Mouse (Mus musculus) MEL (cell line): ENCODE measurements at regions not wholly inside any gene's neighbourhood (a gene's known extent, or its start where the extent isn't known, plus 50 kb on each side); places are given as distances from the start of the nearest gene placed in this dataset.

Experiments
- DNase-seq: peaks from one replicate; pipeline ENCODE4 v3.0.0; 2011; ENCODE audit warnings: low read depth, low spot score
- H3K27ac ChIP-seq: 2 replicates; pipeline ENCODE4 v1.5.1; 2012; ENCODE audit warnings: low read depth, mild to moderate bottlenecking, control low read depth, low read length, moderate library complexity; ENCODE audit not compliant: control insufficient read depth
- H3K27me3 ChIP-seq, 2 experiments: fragments of 150-350 bp in 1 of 2; sonication (generic) in 1 of 2; 2 replicates each; pipeline ENCODE4 v1.6.1; 2012; ENCODE audit warnings: low read length in 2 of 2, mild to moderate bottlenecking in 2 of 2, improper control_type of control experiment in 1 of 2, moderate library complexity in 1 of 2; ENCODE audit not compliant: insufficient read depth in 2 of 2, control insufficient read depth in 1 of 2
- H3K36me3 ChIP-seq, 2 experiments: 2 replicates each; pipeline ENCODE4 v1.6.1; 2012 to 2014; ENCODE audit warnings: low read length in 2 of 2, improper control_type of control experiment in 1 of 2, inconsistent platforms in 1 of 2, mild to moderate bottlenecking in 1 of 2; ENCODE audit not compliant: insufficient read depth in 2 of 2, control insufficient read depth in 1 of 2
- H3K4me1 ChIP-seq, 2 experiments: fragments of 150-350 bp in 1 of 2; sonication (generic) in 1 of 2; 2 replicates each; pipeline ENCODE4 v1.6.1; 2012; ENCODE audit warnings: low read length in 2 of 2, improper control_type of control experiment in 1 of 2, mild to moderate bottlenecking in 1 of 2; ENCODE audit not compliant: insufficient read depth in 2 of 2, control insufficient read depth in 1 of 2
- H3K4me3 ChIP-seq, 2 experiments: fragments of 150-350 bp in 1 of 2; sonication (generic) in 1 of 2; 2 replicates each; pipeline ENCODE4 v1.5.1; 2012; ENCODE audit warnings: low read depth in 2 of 2, low read length in 2 of 2, mild to moderate bottlenecking in 2 of 2, moderate library complexity in 2 of 2, control low read depth in 1 of 2, improper control_type of control experiment in 1 of 2; ENCODE audit not compliant: control insufficient read depth in 1 of 2, insufficient read depth in 1 of 2
- H3K79me2 ChIP-seq: 2 replicates; pipeline ENCODE4 v1.6.1; 2012; ENCODE audit warnings: mild to moderate bottlenecking, low read length, moderate library complexity; ENCODE audit not compliant: control insufficient read depth, poor library complexity, insufficient read depth
- H3K9ac ChIP-seq: 2 replicates; pipeline ENCODE4 v1.6.1; 2012; ENCODE audit warnings: low read depth, mild to moderate bottlenecking, control low read depth, low read length, moderate library complexity; ENCODE audit not compliant: control insufficient read depth, poor library complexity, severe bottlenecking
- H3K9me3 ChIP-seq: fragments of 150-350 bp; sonication (generic); replicated peaks from 2 replicates; pipeline ENCODE4 v1.6.1; 2012; ENCODE audit warnings: mild to moderate bottlenecking, low read length, improper control_type of control experiment, moderate library complexity; ENCODE audit not compliant: insufficient read depth
- BHLHE40 ChIP-seq: IDR thresholded peaks from 2 replicates; pipeline ENCODE4 v1.6.1; 2012; ENCODE audit warnings: low read depth, mild to moderate bottlenecking, inconsistent platforms, low read length, improper control_type of control experiment, borderline replicate concordance
- CHD1 ChIP-seq: IDR thresholded peaks from 2 replicates; pipeline ENCODE4 v1.6.1; 2012; ENCODE audit warnings: low read depth, mild to moderate bottlenecking, inconsistent platforms, low read length, improper control_type of control experiment
- CHD2 ChIP-seq: IDR thresholded peaks from 2 replicates; pipeline ENCODE4 v1.6.1; 2011; ENCODE audit warnings: low read length, improper control_type of control experiment
- E2F4 ChIP-seq: IDR thresholded peaks from 2 replicates; pipeline ENCODE4 v1.6.1; 2011; ENCODE audit warnings: low read depth, low read length, improper control_type of control experiment, borderline replicate concordance
- GABPA ChIP-seq: IDR thresholded peaks from 2 replicates; pipeline ENCODE4 v1.6.1; 2012; ENCODE audit warnings: low read depth, mild to moderate bottlenecking, inconsistent platforms, low read length, improper control_type of control experiment, moderate library complexity
- MAZ ChIP-seq: IDR thresholded peaks from 2 replicates; pipeline ENCODE4 v1.6.1; 2012; ENCODE audit warnings: low read depth, mild to moderate bottlenecking, inconsistent platforms, low read length, improper control_type of control experiment
- MEF2A ChIP-seq: IDR thresholded peaks from 2 replicates; pipeline ENCODE4 v1.6.1; 2014; ENCODE audit warnings: low read depth, mild to moderate bottlenecking, inconsistent platforms, low read length, improper control_type of control experiment; ENCODE audit not compliant: poor library complexity, insufficient replicate concordance, severe bottlenecking; ENCODE audit errors: extremely low read depth
- MYB ChIP-seq: IDR thresholded peaks from 2 replicates; pipeline ENCODE4 v1.6.1; 2011; ENCODE audit warnings: mild to moderate bottlenecking, low read depth, low read length, improper control_type of control experiment
- MYC ChIP-seq: IDR thresholded peaks from 2 replicates; pipeline ENCODE4 v1.6.1; 2011; ENCODE audit warnings: low read depth, mild to moderate bottlenecking, low read length, improper control_type of control experiment, moderate library complexity
- NELFE ChIP-seq: IDR thresholded peaks from 2 replicates; pipeline ENCODE4 v1.6.1; 2011; ENCODE audit warnings: low read depth, low read length, improper control_type of control experiment
- NRF1 ChIP-seq: IDR thresholded peaks from 2 replicates; pipeline ENCODE4 v1.6.1; 2014; ENCODE audit warnings: low read depth, mild to moderate bottlenecking, inconsistent platforms, low read length, improper control_type of control experiment, moderate library complexity; ENCODE audit not compliant: poor library complexity, insufficient read depth, severe bottlenecking
- POLR2A ChIP-seq, 2 experiments: IDR thresholded peaks; 2 replicates each; pipeline ENCODE4 v1.6.1; 2011 to 2012; ENCODE audit warnings: low read length in 2 of 2, mild to moderate bottlenecking in 2 of 2, control low read depth in 1 of 2, improper control_type of control experiment in 1 of 2, low read depth in 1 of 2, moderate library complexity in 1 of 2; ENCODE audit not compliant: control insufficient read depth in 1 of 2, insufficient read depth in 1 of 2, poor library complexity in 1 of 2
- POLR2AphosphoS2 ChIP-seq: IDR thresholded peaks from 2 replicates; pipeline ENCODE4 v1.6.1; 2011; ENCODE audit warnings: low read length, improper control_type of control experiment
- RAD21 ChIP-seq: IDR thresholded peaks from 2 replicates; pipeline ENCODE4 v1.6.1; 2011; ENCODE audit warnings: mild to moderate bottlenecking, low read depth, low read length, improper control_type of control experiment
- RCOR1 ChIP-seq: IDR thresholded peaks from 2 replicates; pipeline ENCODE4 v1.6.1; 2012; ENCODE audit warnings: low read depth, mild to moderate bottlenecking, inconsistent platforms, low read length, improper control_type of control experiment
- TBP ChIP-seq: IDR thresholded peaks from 2 replicates; pipeline ENCODE4 v1.8.0; 2011; ENCODE audit warnings: low read depth, low read length, improper control_type of control experiment
- TCF12 ChIP-seq: IDR thresholded peaks from 2 replicates; pipeline ENCODE4 v1.6.1; 2014; ENCODE audit warnings: low read depth, mild to moderate bottlenecking, inconsistent platforms, low read length, improper control_type of control experiment, moderate library complexity
- USF1 ChIP-seq: IDR thresholded peaks from 2 replicates; pipeline ENCODE4 v1.6.1; 2014; ENCODE audit warnings: low read depth, mild to moderate bottlenecking, inconsistent platforms, low read length, improper control_type of control experiment, moderate library complexity
- ZMIZ1 ChIP-seq: IDR thresholded peaks from 2 replicates; pipeline ENCODE4 v1.6.1; 2012; ENCODE audit warnings: low read depth, mild to moderate bottlenecking, inconsistent platforms, low read length, improper control_type of control experiment, moderate library complexity
- ZNF384 ChIP-seq: IDR thresholded peaks from 2 replicates; pipeline ENCODE4 v1.6.1; 2012; ENCODE audit warnings: low read depth, mild to moderate bottlenecking, inconsistent platforms, low read length, improper control_type of control experiment

DNA sequence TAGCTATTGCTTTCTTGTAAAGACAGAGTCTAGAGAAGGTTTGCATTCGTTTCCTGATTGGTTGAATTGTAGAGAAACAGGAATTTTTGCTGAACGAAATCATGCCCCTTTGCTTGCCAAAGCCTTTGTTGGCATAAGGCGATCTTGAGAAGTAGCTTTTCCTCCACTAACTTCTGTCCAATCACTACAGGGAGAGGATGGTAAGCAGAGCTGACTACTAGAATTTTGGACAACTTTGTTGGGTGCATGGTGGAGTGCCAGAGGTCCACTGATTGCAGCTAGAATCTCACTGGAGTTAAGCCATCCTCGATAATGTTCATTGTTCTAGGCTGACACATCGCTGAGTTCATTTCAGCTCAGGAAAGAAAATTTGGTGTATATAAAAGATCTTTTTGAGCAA, 131.1 kb upstream of the Nabp1 start:
- Histone ChIP-seq H3K36me3 (no peaks in the 10 kb centered on the region), H3K9ac (no peak overlapping the region), H3K4me1 (no peaks in the 10 kb centered on the region), H3K4me3 (no peak overlapping the region), H3K27me3 (no peaks in the 10 kb centered on the region; a peak in 1 of 4 replicates), H3K9me3 (no peaks in the 10 kb centered on the region), H3K79me2 (no peaks in the 10 kb centered on the region), H3K27ac (no peak overlapping the region)
- DNase-seq = no peak
- no peak for TF ChIP-seq ZMIZ1
- no peak for TF ChIP-seq CHD2
- TF ChIP-seq NELFE = no peak
- no peak for TF ChIP-seq USF1
- no peak for TF ChIP-seq GABPA
- no peak for TF ChIP-seq BHLHE40
- no peak for TF ChIP-seq MYC
- TF ChIP-seq RAD21 = no peak

GRCm38 (mm10) chr1:51607437-51607855, 129.2 kb upstream of the Nabp1 start:
- Histone ChIP-seq H3K27me3 (no peaks in the 10 kb centered on the region; a peak in 1 of 4 replicates), H3K4me3 (no peak overlapping the region), H3K9ac (no peak overlapping the region), H3K36me3 (no peaks in the 10 kb centered on the region), H3K79me2 (no peaks in the 10 kb centered on the region), H3K9me3 (no peaks in the 10 kb centered on the region), H3K27ac (no peak overlapping the region), H3K4me1 (no peaks in the 10 kb centered on the region)
- TF ChIP-seq TCF12 (no peak), RCOR1 (no peak), NRF1 (no peak), POLR2AphosphoS2 (no peak), USF1 (no peak), POLR2A (IDR thresholded peaks at IDR 0.05; ENCODE audit: control insufficient read depth in 1 of 2, insufficient read depth in 1 of 2, low read depth in 1 of 2, low read length in 2 of 2, poor library complexity in 1 of 2) (no peak), TBP (no peak), MYB (no peak), ZNF384 (no peak), MAZ (no peak), MEF2A (no peak), ZMIZ1 (no peak), CHD1 (no peak), E2F4 (no peak), BHLHE40 (no peak)
- DNase-seq = no peak
